Mouse (Mus musculus): Measurements from ENCODE around the gene Mettl21e. TPM values are rescaled to one million over a fixed set of nuclear protein-coding genes. Genes with fewer than 3 reads are reported as not detected.
"Not testable (repeated sequence)": the region's sequence is repeated elsewhere in the genome, so short reads cannot be mapped to it uniquely, and the experiment has no call there.

Mettl21e gene
- total RNA-seq (2021): under 1 TPM in 1 of 2 experiments, not detected in 1; 0.12 TPM

GRCm38 (mm10) chr1:44218876-44219275, at the start of gene Mettl21e:
Gene Mettl21e, minus strand, starts transcription at chr1:44218961.
- DNase-seq: peak; percentile 25 to 43
- intact Hi-C loops (cut with DNase I): no loop called here

GRCm38 (mm10) chr1:44240440-44240839, 21.7 kb upstream of the Mettl21e start:
- intact Hi-C loops (cut with DNase I); DNase-seq: not testable (repeated sequence)

- DNase-seq: no peak
- intact Hi-C loops (cut with DNase I): no loop called here
Measured at GRCm38 (mm10) chr1:44239969-44240368, 21.2 kb upstream of the Mettl21e start.

GRCm38 (mm10) chr1:44237305-44237704, 18.5 kb upstream of the Mettl21e start:
- DNase-seq: no peak
- intact Hi-C loops (cut with DNase I): no loop called here

- no peak for DNase-seq
- intact Hi-C loops (cut with DNase I): no loop called here
Measured at GRCm38 (mm10) chr1:44235311-44235710, 16.6 kb upstream of the Mettl21e start.

GRCm38 (mm10) chr1:44234531-44234930, 15.8 kb upstream of the Mettl21e start:
- DNase-seq; intact Hi-C loops (cut with DNase I): not testable (repeated sequence)

- DNase-seq: peak; percentile 63 to 76
- intact Hi-C loops (cut with DNase I): loop anchor here (1.0 to 10.0 kb wide), 4 partner anchors 316 to 1536 kb away; no protein-coding TSS in a partner anchor
Measured at GRCm38 (mm10) chr1:44229044-44229443, 10.3 kb upstream of the Mettl21e start.

GRCm38 (mm10) chr1:44217118-44217517, 1.6 kb downstream of the Mettl21e start:
- intact Hi-C loops (cut with DNase I): no loop called here
- peak in 1 of 2 experiments; percentile 37 for DNase-seq

GRCm38 (mm10) chr1:44216352-44217116, 2.2 kb downstream of the Mettl21e start:
- intact Hi-C loops (cut with DNase I): no loop called here
- DNase-seq: peak; percentile 32 to 54

GRCm38 (mm10) chr1:44214443-44214842, 4.3 kb downstream of the Mettl21e start:
- intact Hi-C loops (cut with DNase I): no loop called here
- no peak for DNase-seq

- no peak for DNase-seq
- intact Hi-C loops (cut with DNase I): no loop called here
Measured at GRCm38 (mm10) chr1:44202876-44203275, 15.9 kb downstream of the Mettl21e start.

GRCm38 (mm10) chr1:44198273-44199171, 20.2 kb downstream of the Mettl21e start:
- intact Hi-C loops (cut with DNase I): no loop called here
- DNase-seq: peak; percentile 37 to 47

GRCm38 (mm10) chr1:44186396-44186795, 32.4 kb downstream of the Mettl21e start:
- intact Hi-C loops (cut with DNase I): no loop called here
- no peak for DNase-seq

- DNase-seq: no peak
- intact Hi-C loops (cut with DNase I): no loop called here
Measured at GRCm38 (mm10) chr1:44178086-44178485, 40.7 kb downstream of the Mettl21e start.

- no peak for DNase-seq
- intact Hi-C loops (cut with DNase I): no loop called here
Measured at GRCm38 (mm10) chr1:44173903-44174302, 44.9 kb downstream of the Mettl21e start.

GRCm38 (mm10) chr1:44172656-44173055, 46.1 kb downstream of the Mettl21e start:
- intact Hi-C loops (cut with DNase I): no loop called here
- no peak for DNase-seq

GRCm38 (mm10) chr1:44167859-44168383, 50.8 kb downstream of the Mettl21e start:
- DNase-seq: no peak
- intact Hi-C loops (cut with DNase I): no loop called here

GRCm38 (mm10) chr1:44162389-44162788, 56.4 kb downstream of the Mettl21e start:
- intact Hi-C loops (cut with DNase I): no loop called here
- DNase-seq: no peak

- DNase-seq: no peak
- intact Hi-C loops (cut with DNase I): no loop called here
Measured at GRCm38 (mm10) chr1:44161818-44162217, 56.9 kb downstream of the Mettl21e start.

GRCm38 (mm10) chr1:44158317-44158716, 60.4 kb downstream of the Mettl21e start:
- intact Hi-C loops (cut with DNase I): no loop called here
- DNase-seq: no peak

GRCm38 (mm10) chr1:44155287-44155686, 63.5 kb downstream of the Mettl21e start:
- DNase-seq: no peak
- intact Hi-C loops (cut with DNase I): no loop called here

All from heart, postnatal 10 days (tissue).